Mouse (Mus musculus): ENCODE measurements around the gene Cd209a.
"Not testable (repeated sequence)": the region's sequence is repeated elsewhere in the genome, so short reads cannot be mapped to it uniquely, and the experiment has no call there.

Gene Cd209a

GRCm38 (mm10) chr8:3748761-3749160 lies at the start of gene Cd209a:
Gene Cd209a (minus strand): TSS chr8:3748984.
- DNase-seq = no peak

GRCm38 (mm10) chr8:3768641-3769040 lies 19.9 kb upstream of the Cd209a start:
- not testable (repeated sequence) for DNase-seq

GRCm38 (mm10) chr8:3754261-3754850 lies 5.6 kb upstream of the Cd209a start:
- DNase-seq = peak; percentile 79 to 87

GRCm38 (mm10) chr8:3736947-3737346 lies 11.8 kb downstream of the Cd209a start:
- DNase-seq = no peak

- no peak for DNase-seq
These were observed 13.2 kb downstream of the Cd209a start for GRCm38 (mm10) chr8:3735599-3735998.

- no peak for DNase-seq
These were observed 14.7 kb downstream of the Cd209a start for GRCm38 (mm10) chr8:3734084-3734483.

- peak; percentile 86 to 87 for DNase-seq
These were observed 27.7 kb downstream of the Cd209a start for GRCm38 (mm10) chr8:3721041-3721440.

GRCm38 (mm10) chr8:3720551-3720950 lies 28.2 kb downstream of the Cd209a start, which contains the start of gene Clec4g:
Gene Clec4g (minus strand): TSS chr8:3720651.
- DNase-seq = no peak

GRCm38 (mm10) chr8:3718559-3718958 lies 30.2 kb downstream of the Cd209a start:
- peak; percentile 88 to 91 for DNase-seq

- DNase-seq = no peak
These were observed 31.3 kb downstream of the Cd209a start for GRCm38 (mm10) chr8:3717321-3717954.

- DNase-seq = no peak
These were observed 37.1 kb downstream of the Cd209a start for GRCm38 (mm10) chr8:3711646-3712045.

GRCm38 (mm10) chr8:3710312-3710711 lies 38.5 kb downstream of the Cd209a start:
- no peak for DNase-seq

- no peak for DNase-seq
These were observed 41.2 kb downstream of the Cd209a start for GRCm38 (mm10) chr8:3707611-3708010.

GRCm38 (mm10) chr8:3705711-3706110 lies 43.1 kb downstream of the Cd209a start:
- DNase-seq = peak; percentile 32 to 43

GRCm38 (mm10) chr8:3701491-3701890 lies 47.3 kb downstream of the Cd209a start:
- no peak for DNase-seq

- no peak for DNase-seq
These were observed 54.7 kb downstream of the Cd209a start, which contains the start of gene Fcer2a for GRCm38 (mm10) chr8:3694121-3694520. Gene Fcer2a (minus strand): TSS chr8:3694175.

Data from cerebellum, postnatal 10 days (tissue).